Mouse (Mus musculus) 416B (cell line): ENCODE measurements around the gene Il16.
A peak's percentile ranks its signal among the peaks of the same experiment; 100 is the strongest.

Experiments
- DNase-seq: peaks from one replicate; pipeline ENCODE4 v3.0.0; 2011; ENCODE audit warnings: low read depth

Il16 gene

DNA sequence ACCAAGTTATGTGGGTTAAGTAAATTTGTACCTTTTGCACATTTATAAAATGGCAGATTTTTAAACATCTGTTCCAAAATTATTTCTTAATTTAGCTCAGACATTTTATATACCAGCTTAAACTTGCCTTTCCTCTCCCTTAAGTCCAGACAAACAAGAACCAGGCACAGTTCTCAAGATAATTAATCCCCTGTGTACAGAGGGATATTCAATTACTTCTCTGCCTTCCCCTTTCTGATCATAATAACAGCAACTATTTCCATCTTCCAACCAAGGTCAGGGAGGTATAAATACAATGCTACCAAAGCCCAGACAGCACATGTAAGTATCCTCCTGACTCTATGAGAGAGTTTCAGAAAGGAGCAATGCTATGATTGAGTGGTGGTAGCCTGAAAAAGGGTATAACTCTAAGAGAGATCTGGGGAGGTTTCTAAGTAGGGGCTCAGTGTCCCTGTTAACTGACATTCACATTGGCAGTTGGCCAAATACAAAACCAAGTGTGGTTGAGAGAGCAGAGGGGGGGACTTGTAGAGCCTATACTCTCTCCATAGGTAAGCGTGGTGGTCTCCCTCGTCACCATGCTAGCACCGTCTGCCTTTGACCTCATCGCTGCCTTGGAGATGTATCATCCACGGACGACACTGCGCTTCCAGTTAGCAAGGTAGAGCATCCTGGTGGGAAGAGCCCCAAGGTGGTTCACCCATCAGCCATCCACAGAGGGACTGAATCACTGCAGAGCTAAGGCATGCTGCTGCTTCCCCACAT lies 141.2 kb downstream of the Il16 start:
- no peak for DNase-seq

DNA sequence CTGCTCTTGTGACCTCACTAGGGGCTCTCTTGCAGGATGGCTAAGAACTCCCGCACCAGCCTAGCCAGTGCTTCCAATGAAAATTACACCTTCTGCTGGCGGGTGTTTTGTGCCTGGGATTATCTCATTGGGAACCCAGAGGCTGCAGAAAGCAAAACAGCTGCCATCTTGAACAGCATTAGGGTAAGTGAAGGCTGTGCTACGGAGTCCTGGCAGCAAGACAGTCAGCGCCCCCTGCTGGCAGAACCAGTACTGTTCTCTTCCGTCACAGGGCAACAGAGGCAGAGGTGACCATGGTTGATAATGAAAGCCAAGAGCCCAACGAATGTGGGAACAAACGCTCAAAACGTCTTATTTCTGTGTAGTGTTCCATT lies 145.6 kb downstream of the Il16 start:
- peak; percentile 67 for DNase-seq

DNA sequence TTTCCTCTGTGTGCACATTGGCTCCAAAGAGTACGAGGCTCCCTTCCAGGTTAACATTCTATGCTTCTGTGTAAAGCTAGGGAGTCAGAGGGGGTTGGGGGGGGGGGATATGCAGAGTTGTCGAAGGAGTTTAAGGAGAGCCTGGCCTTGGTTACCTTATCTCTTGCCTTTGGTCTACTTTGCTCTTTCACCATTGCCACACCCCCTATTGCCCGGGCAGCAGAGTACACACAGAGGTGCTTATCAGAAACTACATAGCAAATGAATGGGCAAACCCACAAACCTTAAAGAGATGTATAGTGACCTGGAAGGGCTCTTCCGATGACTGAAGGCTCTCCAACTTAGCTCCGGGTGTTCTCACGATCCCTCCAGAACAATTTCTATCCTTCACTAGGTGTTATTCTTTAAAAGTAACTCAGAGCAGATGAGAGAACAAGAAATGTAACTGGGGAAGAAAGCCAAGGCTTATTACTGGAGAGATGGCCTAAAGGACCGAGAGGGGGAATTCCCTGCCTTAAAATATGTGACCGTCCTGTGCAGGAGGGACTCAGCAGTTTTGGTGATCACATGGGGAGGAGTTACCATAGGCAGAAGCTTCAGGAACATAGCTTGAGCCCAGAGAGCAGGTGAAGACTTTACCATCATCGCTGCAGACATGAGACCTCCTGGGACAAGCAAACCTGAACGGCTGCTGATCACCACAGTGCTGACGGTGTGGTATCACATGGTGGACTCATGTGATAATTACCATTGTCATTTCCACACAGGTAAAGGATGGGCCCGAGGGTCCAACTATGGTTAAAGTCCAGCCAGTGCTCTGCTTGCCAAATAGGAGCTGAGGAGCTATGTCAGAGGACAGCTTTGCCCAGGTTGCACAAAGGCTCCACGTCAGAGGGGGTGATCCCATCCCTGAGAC lies 146.3 kb downstream of the Il16 start:
- DNase-seq: no peak

DNA sequence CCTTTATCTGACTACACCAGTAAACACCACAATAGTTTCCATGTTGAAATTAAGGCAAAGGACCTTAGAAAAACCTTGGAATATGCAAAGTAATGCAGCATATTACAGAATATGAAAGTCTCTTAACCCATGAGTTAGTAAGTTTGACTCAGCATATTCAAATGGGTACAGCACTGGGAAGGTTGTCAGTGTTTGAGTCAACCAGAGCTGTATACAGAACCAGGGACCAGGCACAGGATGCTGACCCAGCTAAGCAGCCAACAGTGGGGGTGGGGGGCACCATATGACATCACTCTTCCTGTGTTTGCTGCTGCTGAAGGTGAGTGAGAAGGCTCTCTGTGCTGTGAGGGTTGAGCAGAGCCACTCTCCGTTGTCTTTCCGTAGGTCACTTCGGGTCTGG lies 148.5 kb downstream of the Il16 start:
- no peak for DNase-seq

DNA sequence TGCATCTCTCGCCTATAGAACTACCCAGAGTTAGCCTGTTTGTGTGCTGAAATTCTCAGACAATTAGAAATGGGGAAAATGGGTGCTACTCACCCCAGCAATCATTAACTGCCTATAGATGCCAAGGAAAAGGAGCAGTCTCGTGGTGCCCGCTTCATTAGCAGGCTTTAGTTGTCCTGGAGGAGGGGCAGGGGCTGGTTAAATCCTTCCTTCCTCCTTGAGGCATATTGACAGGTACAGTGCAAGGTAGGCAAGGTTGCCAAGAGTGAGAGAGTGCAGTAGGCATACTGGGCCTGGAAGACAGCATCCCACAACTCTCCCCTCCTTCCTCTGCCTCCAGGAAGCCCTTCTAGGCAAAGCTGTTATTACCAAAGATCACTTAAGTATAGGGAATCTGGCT lies 151.5 kb downstream of the Il16 start:
- DNase-seq: no peak
